Mouse (Mus musculus) small intestine, adult 2 months (tissue): Measurements from ENCODE around the gene Hcfc2.

Experiments
- CTCF ChIP-seq: fragments of 200-500 bp; IDR thresholded peaks from 2 replicates; pipeline ENCODE4 v1.5.1; 2012; ENCODE audit warnings: low read depth, mild to moderate bottlenecking, control low read depth, inconsistent platforms, low read length, moderate library complexity, mixed read lengths; ENCODE audit not compliant: insufficient replicate concordance, insufficient read length; ENCODE audit errors: extremely low read depth
- POLR2A ChIP-seq: fragments of 200-500 bp; IDR thresholded peaks from 2 replicates; pipeline ENCODE4 v1.6.1; 2012; ENCODE audit warnings: low read depth, mild to moderate bottlenecking, control low read depth, inconsistent platforms, low read length, moderate library complexity

- no peak for TF ChIP-seq POLR2A
- no peak for TF ChIP-seq CTCF
Observed at GRCm38 (mm10) chr10:82780816-82781215, 84.9 kb downstream of the Hcfc2 start.
